Mouse (Mus musculus) neural tube, embryonic 12.5 days (tissue): Measurements from ENCODE around the gene Zfp281. TPM values are rescaled to one million over a fixed set of nuclear protein-coding genes. Genes with fewer than 3 reads are reported as not detected.

Source experiments
- ATAC-seq: fragments of 200-750 bp; cut with Nextera tagmentation; 2 replicates; pipeline ENCODE4 v1.8.0; 2017; ENCODE audit warnings: low read depth, mild to moderate bottlenecking, moderate TSS enrichment, moderate library complexity; ENCODE audit not compliant: low FRiP score
- H3K27ac ChIP-seq: fragments of 300-500 bp; sonication (generic); 2 replicates; pipeline ENCODE4 v1.5.1; 2016
- H3K27me3 ChIP-seq: fragments of 300-500 bp; sonication (generic); replicated peaks from 2 replicates; pipeline ENCODE4 v1.6.1; 2016; ENCODE audit warnings: mild to moderate bottlenecking
- H3K36me3 ChIP-seq: fragments of 300-500 bp; sonication (generic); 2 replicates; pipeline ENCODE4 v1.6.1; 2016; ENCODE audit warnings: mild to moderate bottlenecking
- H3K4me1 ChIP-seq: fragments of 300-500 bp; sonication (generic); 2 replicates; pipeline ENCODE4 v1.6.1; 2016
- H3K4me2 ChIP-seq: fragments of 300-500 bp; sonication (generic); replicated peaks from 2 replicates; pipeline ENCODE4 v1.6.1; 2016; ENCODE audit warnings: mild to moderate bottlenecking
- H3K4me3 ChIP-seq: fragments of 300-500 bp; sonication (generic); 2 replicates; pipeline ENCODE4 v1.5.1; 2016
- H3K9ac ChIP-seq: fragments of 300-500 bp; sonication (generic); 2 replicates; pipeline ENCODE4 v1.6.1; 2016; ENCODE audit warnings: mild to moderate bottlenecking
- H3K9me3 ChIP-seq: fragments of 300-500 bp; sonication (generic); 2 replicates; pipeline ENCODE4 v1.6.1; 2016; ENCODE audit warnings: mild to moderate bottlenecking
- WGBS: fragments of 180-500 bp; shearing (Covaris S2); methylation state at CpG from one replicate; pipeline ENCODE4 v1.1.7; 2016; 5-methylcytosine and 5-hydroxymethylcytosine counted together
- polyA plus RNA-seq: library from polyadenylated mRNA; unstranded; fragments of >200 nt; fragmentation: Nextera tagmentation; extraction: Ambion mirVana; gene quantifications from 2 replicates; pipeline ENCODE4 v1.2.1, GENCODE M21; 2016

The Zfp281 gene
- polyA plus RNA-seq, 1 experiment from 2014 or later, result 35.2 TPM

- H3K27me3 ChIP-seq, result no peaks in the 10 kb centered on the region
- no peaks in the 10 kb centered on the region for H3K36me3 ChIP-seq
- no peak for ATAC-seq
- no peak overlapping the region for H3K4me2 ChIP-seq
- no peak overlapping the region for H3K9ac ChIP-seq
- no peaks in the 10 kb centered on the region for H3K9me3 ChIP-seq
- WGBS, result 76% methylated on average over 3 of the region's 3 CpGs
- H3K27ac ChIP-seq, result no peak overlapping the region
- H3K4me1 ChIP-seq, result no peaks in the 10 kb centered on the region; the same call in 1 of the 2 replicates
- H3K4me3 ChIP-seq, result no peak overlapping the region
Observed at GRCm38 (mm10) chr1:136677847-136678325, 53.2 kb downstream of the Zfp281 start.

- Histone ChIP-seq H3K9ac (no peak overlapping the region), H3K4me3 (no peak overlapping the region), H3K27me3 (no peaks in the 10 kb centered on the region), H3K4me1 (no peaks in the 10 kb centered on the region; the same call in 1 of the 2 replicates), H3K36me3 (no peaks in the 10 kb centered on the region), H3K27ac (no peak overlapping the region), H3K4me2 (no peak overlapping the region), H3K9me3 (no peaks in the 10 kb centered on the region)
- 60% methylated on average over 4 of the region's 4 CpGs for WGBS
- no peak for ATAC-seq
Observed at GRCm38 (mm10) chr1:136678836-136679235, 54.1 kb downstream of the Zfp281 start.

Other genes starting within 250 kb of the Zfp281 start
- gene Ddx59, start 209.6 kb upstream of the Zfp281 start, polyA plus RNA-seq, result 16.6 and 19.5 TPM in 2 replicates
- 3.9 and 5.6 TPM in 2 replicates for gene Kif14, start 158.6 kb upstream of the Zfp281 start, polyA plus RNA-seq